Mouse (Mus musculus) urinary bladder, postnatal 14 days (tissue): ENCODE data around the gene Lmo3.
A peak's percentile ranks its signal among the peaks of the same experiment; 100 is the strongest.

Source experiments
- DNase-seq: peaks from one replicate; pipeline ENCODE4 v3.0.0; 2021; ENCODE audit warnings: low spot score

Lmo3 gene

GRCm38 (mm10) chr6:138581734-138582505, at the start of gene Lmo3:
Lmo3 (minus strand) TSS chr6:138581968.
- no peak for DNase-seq

- DNase-seq: no peak
Measured at GRCm38 (mm10) chr6:138620786-138621185, 39.0 kb upstream of the Lmo3 start.

DNA sequence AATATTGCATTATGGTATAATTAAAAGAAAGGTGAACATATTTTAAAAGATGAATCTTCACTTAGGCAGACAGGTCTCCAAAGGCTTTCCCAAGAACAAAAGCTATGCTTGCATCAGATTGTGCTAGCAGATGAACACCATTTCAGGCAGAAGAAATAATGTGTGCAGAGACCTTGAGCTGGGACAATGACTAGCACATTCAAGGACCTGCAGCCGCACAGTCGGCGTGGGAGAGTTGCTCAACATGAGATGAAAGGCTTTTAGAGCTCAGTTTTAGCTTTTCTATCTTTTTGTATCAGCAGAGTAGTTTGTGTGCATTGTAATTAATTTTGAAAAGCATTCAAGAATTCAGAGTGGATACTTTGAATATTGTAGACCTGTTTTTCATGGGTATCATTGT, 36.6 kb upstream of the Lmo3 start:
- no peak for DNase-seq

DNA sequence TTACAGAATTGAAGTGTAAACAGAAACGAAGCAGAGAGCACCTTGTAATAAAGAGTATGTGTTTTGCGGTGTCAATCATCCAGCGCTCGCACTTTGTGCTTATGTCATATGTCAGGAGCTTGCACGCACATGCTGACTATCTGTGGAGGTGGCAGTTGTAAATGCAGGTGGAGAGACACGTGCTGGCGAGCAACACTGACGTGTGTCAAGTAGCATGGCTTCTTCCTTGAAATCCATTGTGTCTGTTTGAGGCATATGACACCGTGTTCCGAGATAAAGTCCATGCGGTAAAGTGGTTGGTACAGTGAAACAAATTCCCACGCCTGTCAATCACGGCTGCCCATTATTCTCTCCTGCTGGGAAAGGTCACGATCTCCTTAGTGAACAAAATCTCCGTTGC, 15.2 kb upstream of the Lmo3 start:
- no peak for DNase-seq

DNA sequence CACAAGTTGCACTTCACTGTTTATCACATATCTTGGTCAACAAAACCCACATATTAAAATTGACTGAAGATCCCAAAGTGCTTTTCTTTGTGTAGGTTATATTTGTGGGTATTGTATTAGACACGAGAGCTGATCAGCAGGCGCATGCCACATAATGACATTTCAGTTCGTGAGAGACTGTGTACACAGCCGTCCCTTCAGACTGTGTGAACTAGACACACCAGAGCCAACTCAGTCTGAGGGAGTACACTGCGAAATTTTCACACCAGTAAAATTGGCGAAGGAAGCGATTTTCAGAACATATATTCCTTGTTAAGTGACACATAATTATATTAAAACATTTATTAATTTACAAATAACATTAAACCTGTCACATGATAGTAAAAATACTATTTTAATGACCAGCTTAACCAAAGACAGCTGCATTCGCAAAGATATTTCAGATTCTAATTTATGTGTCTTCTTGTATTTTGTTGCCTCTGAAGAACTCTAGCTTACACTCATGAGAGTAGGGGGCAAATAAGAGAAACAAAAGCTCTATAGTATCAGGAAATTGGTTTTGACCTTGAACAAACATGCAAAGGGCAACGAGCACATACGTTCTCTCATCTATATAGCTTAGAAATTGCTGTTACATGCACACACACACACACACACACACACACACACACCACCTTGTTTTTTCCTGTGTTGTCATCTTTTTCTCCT, 14.4 kb upstream of the Lmo3 start:
- no peak for DNase-seq

GRCm38 (mm10) chr6:138583314-138583713, 1.5 kb upstream of the Lmo3 start:
- DNase-seq: peak; percentile 16

GRCm38 (mm10) chr6:138582506-138583000, 785 bp upstream of the Lmo3 start:
- DNase-seq: no peak

DNA sequence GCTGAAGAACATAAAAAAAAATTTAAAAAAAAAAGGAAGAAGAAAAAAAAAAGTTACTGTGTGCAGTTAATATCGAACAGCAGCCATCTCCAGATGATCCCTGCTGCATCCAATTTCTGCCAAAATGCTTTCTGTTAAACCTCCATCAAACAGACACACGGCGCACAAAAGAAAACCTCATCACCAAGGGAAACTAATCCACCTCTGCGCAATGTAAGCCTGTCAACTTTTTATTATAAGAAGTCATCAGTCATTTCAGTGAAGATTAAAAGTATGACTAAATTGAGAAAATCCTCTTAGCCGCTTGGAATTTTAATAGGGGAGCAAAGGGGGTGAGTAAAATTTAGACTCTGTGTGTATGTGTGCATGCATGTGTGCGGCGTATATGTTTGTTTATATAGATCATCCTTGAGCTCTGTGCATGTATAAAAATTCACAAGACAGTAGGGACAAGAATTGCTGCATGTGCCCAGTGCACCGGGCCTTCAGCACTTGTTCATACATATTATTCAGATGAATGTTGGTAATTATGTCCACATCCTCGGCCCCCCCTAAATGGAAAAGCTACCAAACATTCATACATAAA, 1.2 kb downstream of the Lmo3 start:
- no peak for DNase-seq

GRCm38 (mm10) chr6:138563416-138563815, 18.4 kb downstream of the Lmo3 start:
- DNase-seq: no peak

GRCm38 (mm10) chr6:138552144-138552543, 29.6 kb downstream of the Lmo3 start:
- DNase-seq: no peak

- no peak for DNase-seq
Measured at GRCm38 (mm10) chr6:138534879-138535278, 46.9 kb downstream of the Lmo3 start.

- DNase-seq: no peak
Measured at GRCm38 (mm10) chr6:138506642-138507041, 75.1 kb downstream of the Lmo3 start.

DNA sequence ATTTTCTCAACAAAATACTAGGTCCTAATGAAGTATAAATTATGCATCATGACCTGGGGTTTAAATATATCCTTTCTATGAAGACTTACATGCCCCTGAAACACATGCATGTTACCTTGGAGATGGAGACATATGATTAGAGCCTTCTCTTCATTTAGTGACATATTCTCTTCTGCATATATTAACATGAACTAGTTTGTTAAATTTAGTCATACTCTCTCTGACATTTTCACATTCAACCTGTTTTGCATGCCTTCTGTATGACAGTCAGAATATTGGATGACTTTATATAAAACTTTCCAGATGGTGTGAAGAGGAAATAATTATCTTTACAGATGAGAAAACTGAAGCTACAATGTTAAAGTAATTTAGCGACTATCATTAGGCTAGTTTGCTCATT, 77.8 kb downstream of the Lmo3 start:
- DNase-seq: no peak

DNA sequence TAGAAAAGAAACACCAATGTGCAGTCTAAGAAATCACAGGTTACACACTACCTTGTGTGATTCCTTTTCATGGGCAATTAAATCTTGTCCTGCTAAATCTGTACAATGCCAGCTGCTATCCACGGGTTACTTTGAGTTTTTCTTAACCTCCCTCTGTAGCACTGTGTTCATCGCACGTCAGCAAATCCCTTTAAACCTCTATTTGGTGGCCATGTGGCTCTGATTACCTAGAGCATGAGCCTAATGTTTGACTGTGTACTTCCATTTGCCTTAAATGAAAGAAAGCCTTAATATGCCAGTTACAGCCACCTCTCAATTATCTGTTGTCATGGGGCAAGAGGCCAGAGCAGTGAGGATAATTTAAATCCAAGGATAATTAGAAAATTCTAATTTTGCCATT, 98.9 kb downstream of the Lmo3 start:
- no peak for DNase-seq

DNA sequence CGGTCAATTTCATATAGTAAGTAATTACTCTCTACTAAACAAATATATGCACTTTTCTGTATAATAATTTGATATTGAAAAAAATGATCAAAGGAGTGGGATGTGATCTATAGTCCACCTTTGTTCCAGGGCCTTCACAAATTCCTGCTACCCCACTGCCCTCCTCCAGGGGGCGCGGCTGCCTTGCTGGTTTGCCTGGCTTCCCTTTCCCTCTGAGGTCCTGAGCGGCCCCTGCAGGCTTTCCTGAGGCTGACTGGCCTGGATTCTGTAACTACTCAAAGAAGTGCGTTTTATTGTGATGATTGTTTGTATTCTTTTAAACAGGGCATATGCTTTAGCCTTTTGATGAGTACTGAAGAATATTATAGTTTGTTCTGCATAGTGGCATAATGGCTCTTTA, 104.2 kb downstream of the Lmo3 start:
- peak; percentile 71 for DNase-seq

DNA sequence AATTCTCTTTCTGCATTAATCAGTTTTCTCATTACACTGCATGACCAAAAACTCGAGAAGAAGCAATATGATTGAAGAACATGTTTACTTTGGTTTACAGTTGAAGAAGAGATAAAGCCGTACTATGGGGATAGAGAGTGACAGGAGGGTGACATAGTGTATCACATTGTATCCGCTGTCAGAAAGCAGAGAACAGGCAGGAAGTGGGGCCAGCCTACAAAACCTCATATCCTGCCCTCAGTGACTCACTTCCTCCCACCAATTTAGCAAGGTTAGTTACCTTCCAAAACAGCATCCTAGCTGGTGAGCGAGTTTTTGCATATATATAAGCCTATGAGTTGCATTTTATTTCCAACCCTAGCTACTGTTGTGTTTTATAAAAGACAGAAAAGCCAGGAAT, 112.6 kb downstream of the Lmo3 start:
- DNase-seq: no peak

DNA sequence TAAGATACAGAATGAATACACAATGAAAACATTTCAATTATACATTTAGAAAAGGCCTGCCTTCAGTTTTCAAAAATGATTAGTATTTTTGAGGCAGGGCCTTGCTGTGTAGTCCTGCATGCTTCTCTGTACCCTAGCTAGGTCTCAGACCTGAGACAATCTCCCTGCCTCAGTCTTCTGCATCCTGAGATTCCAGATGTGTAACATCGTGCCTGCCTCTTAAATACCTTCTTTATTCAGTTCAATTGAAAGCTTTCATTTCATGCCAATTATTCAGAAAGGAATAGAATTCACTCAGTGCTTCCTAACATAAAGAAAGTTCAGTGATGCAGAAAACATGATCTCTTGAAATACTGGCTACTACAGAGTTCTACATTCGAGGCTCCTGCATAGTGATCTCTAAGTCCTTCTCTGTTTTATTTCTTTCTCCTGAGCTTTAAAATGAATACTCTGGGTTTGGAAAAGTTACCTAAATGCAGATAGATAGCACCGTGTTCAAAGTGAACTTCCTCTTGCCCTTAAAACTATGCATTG, 137.2 kb downstream of the Lmo3 start:
- DNase-seq: no peak

GRCm38 (mm10) chr6:138437351-138437750, 144.4 kb downstream of the Lmo3 start:
- no peak for DNase-seq

DNA sequence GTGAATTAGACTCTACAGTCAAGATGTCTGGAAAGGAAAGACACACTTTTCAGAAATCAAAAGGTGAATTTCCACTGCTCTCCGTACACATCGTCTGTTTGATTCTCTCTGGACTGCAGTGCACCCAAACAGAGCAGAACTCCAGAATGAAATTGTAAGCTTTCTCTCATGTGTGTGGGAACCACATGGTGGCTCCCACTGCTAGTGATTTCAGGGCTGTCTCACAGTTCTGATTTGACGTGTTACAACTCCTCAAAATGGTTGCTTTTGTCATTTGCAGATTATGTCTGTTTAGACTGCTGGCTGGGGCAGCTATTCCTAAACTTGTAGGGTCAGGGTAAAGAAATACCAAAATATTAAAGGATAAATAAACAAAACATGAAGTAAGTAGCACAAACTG, 145.0 kb downstream of the Lmo3 start:
- DNase-seq: no peak

DNA sequence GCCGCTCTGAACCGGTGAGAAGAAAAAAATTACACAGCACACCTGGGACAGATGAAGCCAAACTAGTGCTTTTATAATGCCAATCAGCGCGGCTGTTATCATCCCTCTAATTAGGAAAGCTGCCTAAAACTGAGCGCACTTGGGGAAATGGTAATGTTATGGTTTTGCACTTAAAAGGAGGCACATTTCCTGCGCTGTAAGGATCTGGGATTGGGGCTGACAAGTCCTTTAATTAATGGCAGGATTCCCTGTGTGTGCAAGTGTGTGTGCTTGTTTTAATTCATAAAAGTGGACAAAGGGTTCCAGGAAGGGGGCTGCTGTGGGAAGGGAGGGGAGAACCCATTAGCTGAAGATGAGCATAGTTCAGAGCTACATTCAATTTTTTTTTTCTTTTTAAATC, 154.4 kb downstream of the Lmo3 start:
- no peak for DNase-seq

DNA sequence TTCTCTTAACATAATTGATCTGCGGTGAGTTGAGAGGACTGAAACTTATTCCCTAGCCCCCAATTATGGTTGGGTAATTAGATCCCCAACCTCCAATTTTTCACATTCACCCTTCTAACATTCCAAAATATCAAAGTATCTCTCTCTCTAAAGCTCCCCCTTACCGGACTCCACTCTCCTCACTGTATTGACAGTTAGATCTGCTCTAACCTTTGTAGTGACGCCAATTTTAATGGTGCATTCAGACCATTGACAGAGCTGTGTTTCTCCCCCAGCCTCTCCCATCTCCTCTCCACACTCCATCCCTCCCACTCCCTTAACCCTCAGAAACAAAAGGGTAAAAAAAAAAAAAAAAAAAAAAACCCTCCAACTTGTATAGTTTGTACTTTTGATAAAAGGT, 154.9 kb downstream of the Lmo3 start:
- DNase-seq: no peak

DNA sequence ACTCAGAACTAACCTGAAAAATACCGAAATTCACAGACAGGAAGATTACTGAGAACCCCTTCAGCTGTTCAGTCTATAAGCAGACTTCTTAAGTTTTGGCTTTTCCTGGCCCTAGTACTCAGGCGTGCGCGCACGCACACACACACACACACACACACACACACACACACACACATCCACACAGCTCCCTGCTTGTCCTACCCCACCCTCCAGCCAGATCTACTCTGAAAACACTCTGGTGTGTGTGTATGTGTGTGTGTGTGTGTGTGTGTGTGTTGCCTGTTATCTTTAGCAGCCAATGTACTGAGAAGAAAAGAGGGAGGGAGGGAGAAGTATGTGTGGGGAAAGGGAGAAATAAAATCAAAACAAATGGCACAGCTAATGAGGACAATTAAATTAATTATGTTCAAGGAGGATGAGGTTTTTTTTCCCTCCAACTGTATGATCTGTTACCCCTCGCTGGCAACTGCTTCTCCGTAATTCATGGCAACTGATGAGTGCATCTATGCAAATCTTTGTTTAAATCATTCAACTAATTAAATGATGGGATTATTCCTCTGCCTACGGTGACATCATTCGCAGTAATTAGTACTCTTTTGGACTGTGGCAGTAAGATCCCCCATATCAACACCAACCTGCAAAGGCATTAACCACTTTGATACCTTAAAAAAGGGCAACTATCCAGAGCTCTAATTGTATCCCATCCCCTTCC, 157.1 kb downstream of the Lmo3 start:
- DNase-seq: no peak
